Mouse (Mus musculus): ENCODE measurements around the gene 4933406M09Rik.

DNA sequence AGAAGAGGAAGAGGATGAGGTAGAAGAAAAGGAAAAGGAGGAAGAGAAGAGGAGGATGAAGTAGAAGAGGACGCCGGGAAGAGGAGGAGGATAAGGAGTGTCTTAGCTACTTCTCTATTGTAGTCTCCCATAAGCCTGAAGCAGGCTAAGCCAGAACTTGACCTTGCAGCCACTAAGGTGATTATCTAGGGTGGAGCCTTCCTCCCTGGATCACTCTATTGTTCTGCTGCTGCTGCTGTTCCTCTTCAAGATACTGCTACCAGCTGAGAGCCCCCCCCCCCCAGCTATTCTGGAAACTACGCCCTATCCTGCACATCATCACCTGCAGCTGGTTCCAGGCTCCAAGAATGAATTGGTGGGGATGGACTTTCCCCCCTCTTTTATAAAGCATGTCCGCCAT, 1.2 kb upstream of the 4933406M09Rik start:
- TF ChIP-seq POLR2A (IDR thresholded peaks at IDR 0.05; ENCODE audit: low read depth, low read length) (no peak), CTCF (conservative IDR thresholded peaks at IDR 0.05; ENCODE audit: insufficient read depth, insufficient read length, low read depth, low read length) (no peak)

Measured in kidney, adult 2 months (tissue).